Mouse (Mus musculus): ENCODE measurements around the gene Oog1. TPM values are rescaled to one million over a fixed set of nuclear protein-coding genes. Genes with fewer than 3 reads are reported as not detected.
"Not testable (repeated sequence)": the region's sequence is repeated elsewhere in the genome, so short reads cannot be mapped to it uniquely, and the experiment has no call there.

The Oog1 gene
- polyA plus RNA-seq (2012; ENCODE audit: insufficient read depth, insufficient read length, low replicate concordance, missing spikeins) = not detected in 2 replicates

DNA sequence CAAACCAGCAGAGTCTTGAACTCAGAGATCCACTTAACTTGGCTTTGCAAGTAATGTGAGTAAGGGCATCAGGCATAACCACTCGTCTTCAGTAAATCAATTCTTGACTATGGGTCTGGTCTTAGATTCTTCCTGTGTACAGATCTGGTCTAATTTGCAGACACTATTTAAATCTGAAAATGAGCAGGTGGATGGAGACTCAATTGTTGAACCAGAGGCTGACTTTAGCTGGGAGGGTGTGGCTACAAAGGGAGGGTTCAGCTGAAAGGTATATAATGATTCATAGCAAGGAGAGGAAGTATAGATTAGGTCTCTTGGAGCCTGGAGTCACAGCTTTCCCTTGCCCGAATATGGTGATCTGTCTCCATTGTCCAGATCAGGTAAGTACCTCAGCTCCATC is at the start of gene Oog1:
Gene Oog1 (plus strand): TSS at position 301 of the 400 bp plus-strand sequence.
- not testable (repeated sequence) for H3K4me3 ChIP-seq (ENCODE audit: insufficient read depth, low read depth, low read length); H3K4me1 ChIP-seq (ENCODE audit: control insufficient read depth, insufficient read depth, low read length); H3K27ac ChIP-seq (ENCODE audit: insufficient read depth, low read depth, low read length)
- WGBS = 86% methylated on average over 1 of the region's 2 CpGs

DNA sequence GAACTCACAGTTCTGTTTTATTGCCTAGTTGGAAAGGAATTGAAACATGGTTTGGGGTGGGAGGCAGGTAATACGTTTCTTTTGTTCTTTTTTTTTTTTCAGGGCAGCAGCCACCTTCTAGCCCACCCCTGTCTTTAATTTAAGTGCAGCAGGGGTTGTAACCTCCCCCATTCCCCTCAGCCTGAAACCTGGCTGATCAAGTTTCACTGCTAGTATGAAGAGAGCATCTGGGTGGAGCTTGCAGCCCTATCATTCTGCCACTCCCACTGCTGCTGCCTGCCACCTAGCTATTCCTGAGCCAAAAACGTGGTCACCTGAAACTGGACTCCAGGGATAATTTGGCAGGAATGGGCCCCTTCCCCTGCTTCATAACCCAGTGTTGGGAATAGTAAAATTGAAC is 1.1 kb upstream of the Oog1 start:
- not testable (repeated sequence) for H3K27ac ChIP-seq (ENCODE audit: insufficient read depth, low read depth, low read length); H3K4me3 ChIP-seq (ENCODE audit: insufficient read depth, low read depth, low read length); H3K4me1 ChIP-seq (ENCODE audit: control insufficient read depth, insufficient read depth, low read length)
- WGBS = 21% methylated on average over 2 of the region's 2 CpGs

DNA sequence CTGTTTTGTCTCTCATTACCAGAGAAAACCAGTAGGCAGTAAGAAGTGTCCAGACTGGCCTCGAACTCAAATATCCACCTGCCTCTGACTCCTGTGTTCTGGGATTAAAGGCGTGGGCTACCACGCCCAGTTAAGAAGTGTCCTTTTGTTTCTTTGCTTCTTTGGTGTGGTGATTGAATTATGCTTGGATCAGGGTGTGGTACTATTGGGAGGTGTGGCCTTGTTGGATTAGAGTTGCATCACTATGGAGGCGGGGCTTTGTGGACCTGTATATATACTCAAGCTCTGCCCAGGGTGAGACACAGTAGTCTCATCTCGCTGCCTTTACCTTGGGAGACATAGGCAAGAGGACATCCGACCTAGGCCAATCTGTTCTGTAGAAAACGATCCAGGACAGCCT is 16.1 kb downstream of the Oog1 start, which contains the start of gene Gm4027:
Gene Gm4027 (plus strand): TSS at position 301 of the 400 bp plus-strand sequence.
- H3K4me1 ChIP-seq (ENCODE audit: control insufficient read depth, insufficient read depth, low read length); H3K4me3 ChIP-seq (ENCODE audit: insufficient read depth, low read depth, low read length); H3K27ac ChIP-seq (ENCODE audit: insufficient read depth, low read depth, low read length): not testable (repeated sequence)
- 94% methylated on average over 7 of the region's 7 CpGs for WGBS

DNA sequence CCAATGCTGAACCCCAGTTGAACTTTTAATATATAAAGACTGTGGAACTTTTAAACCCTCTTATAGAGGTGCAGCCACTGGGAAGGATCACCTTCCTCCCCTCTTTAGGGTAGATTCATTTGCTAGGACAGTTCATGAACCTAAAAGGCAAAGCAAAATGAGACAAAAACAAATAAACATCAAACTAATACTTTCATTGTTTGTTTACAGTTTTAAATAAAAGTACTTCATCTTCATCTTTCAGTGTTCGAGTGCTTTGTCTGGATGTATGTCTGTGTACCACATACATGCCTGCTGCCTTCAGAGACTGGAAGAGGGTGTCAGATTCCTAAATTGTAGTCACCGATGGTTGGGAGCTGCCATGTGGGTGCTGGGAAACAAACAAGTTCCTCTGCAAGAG is 42.0 kb downstream of the Oog1 start, which contains the start of gene Gm16381:
Gene Gm16381 (minus strand): TSS at position 101 of the 400 bp plus-strand sequence.
- not testable (repeated sequence) for H3K27ac ChIP-seq (ENCODE audit: insufficient read depth, low read depth, low read length); H3K4me3 ChIP-seq (ENCODE audit: insufficient read depth, low read depth, low read length); H3K4me1 ChIP-seq (ENCODE audit: control insufficient read depth, insufficient read depth, low read length)
- WGBS = 81% methylated on average over 2 of the region's 2 CpGs

DNA sequence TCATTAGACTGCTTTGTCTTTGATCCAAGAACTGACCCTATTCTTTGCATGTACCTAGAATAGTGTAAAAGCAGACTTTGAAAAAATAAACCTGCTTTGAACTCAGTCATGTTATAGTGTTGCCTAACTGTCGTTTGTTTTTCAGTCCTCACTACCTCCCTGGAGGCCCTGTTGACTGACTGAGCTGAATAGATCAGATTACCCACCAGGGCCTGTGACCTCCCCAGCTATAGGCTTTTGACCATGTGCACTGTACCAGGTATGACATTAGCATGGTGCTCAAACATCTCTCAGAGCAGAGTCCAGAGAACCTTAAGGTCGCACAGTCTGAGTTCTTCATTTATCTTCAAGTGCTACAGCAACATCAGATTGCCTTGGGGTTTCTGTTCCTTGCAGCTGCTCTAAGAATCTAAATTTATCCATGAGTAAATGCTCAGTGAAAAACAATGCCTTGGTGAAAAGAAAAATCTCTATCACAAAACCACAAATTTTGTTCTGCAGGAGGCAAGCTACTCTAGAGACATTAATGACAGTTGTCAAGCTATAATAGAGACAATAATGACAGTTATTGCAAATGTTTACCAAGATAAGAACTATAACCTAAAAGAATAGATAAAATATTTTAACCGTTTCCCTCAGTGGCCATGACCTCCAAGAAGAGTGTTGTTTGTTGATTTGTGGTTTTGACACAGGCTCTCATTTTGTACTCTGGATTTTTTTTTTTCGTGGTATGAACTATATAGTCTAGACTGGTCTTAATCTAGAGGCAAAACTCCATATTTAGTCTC is 50.6 kb downstream of the Oog1 start:
- H3K4me1 ChIP-seq (ENCODE audit: control insufficient read depth, insufficient read depth, low read length); H3K4me3 ChIP-seq (ENCODE audit: insufficient read depth, low read depth, low read length); H3K27ac ChIP-seq (ENCODE audit: insufficient read depth, low read depth, low read length): not testable (repeated sequence)
- 48% methylated on average over 2 of the region's 4 CpGs for WGBS

Other genes starting within 250 kb of the Oog1 start
- not detected in 2 replicates for gene Sptlc2, start 214.3 kb upstream of the Oog1 start, polyA plus RNA-seq (2012; ENCODE audit: insufficient read depth, insufficient read length, low replicate concordance, missing spikeins)
- gene Slirp, start 158.8 kb upstream of the Oog1 start, polyA plus RNA-seq (2012; ENCODE audit: insufficient read depth, insufficient read length, low replicate concordance, missing spikeins) = not detected in 2 replicates
- gene Alkbh1, start 158.7 kb upstream of the Oog1 start, polyA plus RNA-seq (2012; ENCODE audit: insufficient read depth, insufficient read length, low replicate concordance, missing spikeins) = not detected in 2 replicates
- 137 TPM in 1 of 2 replicates, not detected in the other for gene Snw1, start 130.4 kb upstream of the Oog1 start, polyA plus RNA-seq (2012; ENCODE audit: insufficient read depth, insufficient read length, low replicate concordance, missing spikeins)
- gene Gm5788, start 108.0 kb upstream of the Oog1 start, polyA plus RNA-seq (2012; ENCODE audit: insufficient read depth, insufficient read length, low replicate concordance, missing spikeins) = not detected in 2 replicates
- gene Gm8300, start 88.4 kb upstream of the Oog1 start, polyA plus RNA-seq (2012; ENCODE audit: insufficient read depth, insufficient read length, low replicate concordance, missing spikeins) = not detected in 2 replicates
- not detected in 2 replicates for gene Gm4027, start 16.2 kb downstream of the Oog1 start, polyA plus RNA-seq (2012; ENCODE audit: insufficient read depth, insufficient read length, low replicate concordance, missing spikeins)
- gene Gm16381, start 41.9 kb downstream of the Oog1 start, polyA plus RNA-seq (2012; ENCODE audit: insufficient read depth, insufficient read length, low replicate concordance, missing spikeins) = not detected in 2 replicates
- not detected in 2 replicates for gene Gm21319, start 173.1 kb downstream of the Oog1 start, polyA plus RNA-seq (2012; ENCODE audit: insufficient read depth, insufficient read length, low replicate concordance, missing spikeins)
- gene Gm21936, start 192.8 kb downstream of the Oog1 start, polyA plus RNA-seq (2012; ENCODE audit: insufficient read depth, insufficient read length, low replicate concordance, missing spikeins) = not detected in 2 replicates
- not detected in 2 replicates for gene BB287469, start 213.9 kb downstream of the Oog1 start, polyA plus RNA-seq (2012; ENCODE audit: insufficient read depth, insufficient read length, low replicate concordance, missing spikeins)
- not detected in 2 replicates for gene Gm2001, start 239.7 kb downstream of the Oog1 start, polyA plus RNA-seq (2012; ENCODE audit: insufficient read depth, insufficient read length, low replicate concordance, missing spikeins)